Mouse (Mus musculus) C2C12 (cell line): ENCODE results near the gene Gm49325.

Experiments used
- CTCF ChIP-seq: IDR thresholded peaks from one replicate; pipeline ENCODE4 v1.5.1; 2011; ENCODE audit not compliant: control insufficient read depth, insufficient read depth, insufficient read length
- MYOD1 ChIP-seq: IDR thresholded peaks from one replicate; pipeline ENCODE4 v1.6.1; 2011; ENCODE audit warnings: low read depth; ENCODE audit not compliant: control insufficient read depth, insufficient read length

DNA sequence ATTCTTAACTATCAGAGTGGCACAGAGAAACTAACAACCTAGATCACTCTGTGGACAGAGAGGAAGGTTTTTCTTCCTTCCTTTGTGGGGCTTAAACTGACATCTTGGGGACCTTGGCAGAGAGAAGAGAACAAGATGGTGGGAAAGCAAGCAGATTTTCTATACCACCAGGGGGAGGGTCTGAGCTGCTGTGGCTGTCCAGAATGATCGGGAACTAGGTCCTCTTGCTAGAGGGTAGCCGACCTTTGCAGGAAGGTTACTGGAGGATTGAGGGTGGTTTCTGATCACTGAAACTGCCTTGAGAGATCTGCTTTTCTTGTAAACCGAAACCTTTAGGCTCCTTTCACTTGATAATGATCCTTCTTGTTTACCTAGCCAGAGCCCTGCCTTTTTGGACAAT is 33.8 kb upstream of the Gm49325 start:
- no peak for TF ChIP-seq MYOD1
- TF ChIP-seq CTCF, result no peak
